Mouse (Mus musculus): ENCODE measurements around the gene Gm20388.
A peak's percentile ranks its signal among the peaks of the same experiment; 100 is the strongest.

Gm20388 gene

GRCm38 (mm10) chr8:121376116-121376950 is 1465.7 kb downstream of the Gm20388 start:
- DNase-seq = no peak

- no peak for DNase-seq
Observed at GRCm38 (mm10) chr8:121377680-121378079, 1467.0 kb downstream of the Gm20388 start.

GRCm38 (mm10) chr8:121379387-121379786 is 1468.7 kb downstream of the Gm20388 start:
- DNase-seq = no peak

- DNase-seq = peak; percentile 41 to 55
Observed at GRCm38 (mm10) chr8:121382583-121383241, 1472.1 kb downstream of the Gm20388 start.

- DNase-seq = no peak
Observed at GRCm38 (mm10) chr8:121385540-121385939, 1474.9 kb downstream of the Gm20388 start.

GRCm38 (mm10) chr8:121390608-121391007 is 1480.0 kb downstream of the Gm20388 start:
- no peak for DNase-seq

GRCm38 (mm10) chr8:121391254-121391653 is 1480.6 kb downstream of the Gm20388 start:
- DNase-seq = no peak

- no peak for DNase-seq
Observed at GRCm38 (mm10) chr8:121391771-121392170, 1481.1 kb downstream of the Gm20388 start.

GRCm38 (mm10) chr8:121392482-121392881 is 1481.8 kb downstream of the Gm20388 start:
- DNase-seq = no peak

GRCm38 (mm10) chr8:121393111-121393510 is 1482.5 kb downstream of the Gm20388 start:
- no peak for DNase-seq

GRCm38 (mm10) chr8:121394686-121395085 is 1484.0 kb downstream of the Gm20388 start:
- DNase-seq = no peak

- no peak for DNase-seq
Observed at GRCm38 (mm10) chr8:121395316-121395715, 1484.7 kb downstream of the Gm20388 start.

GRCm38 (mm10) chr8:121396151-121396550 is 1485.5 kb downstream of the Gm20388 start:
- DNase-seq = no peak

- no peak for DNase-seq
Observed at GRCm38 (mm10) chr8:121397201-121397698, 1486.6 kb downstream of the Gm20388 start.

GRCm38 (mm10) chr8:121398081-121398480 is 1487.4 kb downstream of the Gm20388 start:
- DNase-seq = no peak

- DNase-seq = no peak
Observed at GRCm38 (mm10) chr8:121398724-121399123, 1488.1 kb downstream of the Gm20388 start.

- DNase-seq = no peak
Observed at GRCm38 (mm10) chr8:121399173-121399572, 1488.5 kb downstream of the Gm20388 start.

GRCm38 (mm10) chr8:121400581-121400980 is 1489.9 kb downstream of the Gm20388 start:
- DNase-seq = no peak

- DNase-seq = no peak
Observed at GRCm38 (mm10) chr8:121403821-121404220, 1493.2 kb downstream of the Gm20388 start.

GRCm38 (mm10) chr8:121418081-121418480 is 1507.4 kb downstream of the Gm20388 start:
- DNase-seq = no peak

- DNase-seq = no peak
Observed at GRCm38 (mm10) chr8:121419551-121419950, 1508.9 kb downstream of the Gm20388 start.

- DNase-seq = no peak
Observed at GRCm38 (mm10) chr8:121421009-121421408, 1510.4 kb downstream of the Gm20388 start.

GRCm38 (mm10) chr8:121424080-121424479 is 1513.4 kb downstream of the Gm20388 start:
- no peak for DNase-seq

GRCm38 (mm10) chr8:121424600-121424999 is 1514.0 kb downstream of the Gm20388 start:
- peak; percentile 39 to 47 for DNase-seq

Data from B cell, adult 2 months (primary cell).